Mouse (Mus musculus) limb, embryonic 11.5 days (tissue): ENCODE data around the gene Elmo1. TPM values are rescaled to one million over a fixed set of nuclear protein-coding genes. Genes with fewer than 3 reads are reported as not detected.

ENCODE experiments used
- ATAC-seq: fragments of 200-750 bp; cut with Nextera tagmentation; 2 replicates; pipeline ENCODE4 v1.8.0; 2017; ENCODE audit warnings: low read depth; ENCODE audit not compliant: insufficient number of reproducible peaks, low FRiP score, low TSS enrichment
- DNase-seq: peaks from one replicate; pipeline ENCODE4 v3.0.0-alpha.2; 2015; ENCODE audit warnings: low spot score
- H3K27ac ChIP-seq: fragments of 300-500 bp; sonication (generic); replicated peaks from 2 replicates; pipeline ENCODE4 v1.5.1; 2014; ENCODE audit warnings: low read depth, mild to moderate bottlenecking, low read length
- H3K27me3 ChIP-seq: fragments of 300-500 bp; sonication (generic); 2 replicates; pipeline ENCODE4 v1.6.1; 2014; ENCODE audit warnings: mild to moderate bottlenecking, low read length, mixed read lengths; ENCODE audit not compliant: control insufficient read depth, insufficient read depth
- H3K36me3 ChIP-seq: fragments of 300-500 bp; sonication (generic); 2 replicates; pipeline ENCODE4 v1.6.1; 2014; ENCODE audit warnings: mild to moderate bottlenecking, low read length, moderate library complexity, mixed read lengths; ENCODE audit not compliant: control insufficient read depth, insufficient read depth
- H3K4me1 ChIP-seq: fragments of 300-500 bp; sonication (generic); 2 replicates; pipeline ENCODE4 v1.6.1; 2014; ENCODE audit warnings: low read length, mixed read lengths; ENCODE audit not compliant: control insufficient read depth, insufficient read depth
- H3K4me2 ChIP-seq: fragments of 300-500 bp; sonication (generic); 2 replicates; pipeline ENCODE4 v1.6.1; 2014; ENCODE audit warnings: low read depth, mild to moderate bottlenecking, moderate library complexity; ENCODE audit not compliant: severe bottlenecking
- H3K4me3 ChIP-seq: fragments of 300-500 bp; sonication (generic); 2 replicates; pipeline ENCODE4 v1.5.1; 2014; ENCODE audit warnings: low read depth, low read length
- H3K9ac ChIP-seq: fragments of 300-500 bp; sonication (generic); 2 replicates; pipeline ENCODE4 v1.6.1; 2014; ENCODE audit warnings: mild to moderate bottlenecking, low read length
- H3K9me3 ChIP-seq: fragments of 300-500 bp; sonication (generic); 2 replicates; pipeline ENCODE4 v1.6.1; 2016; ENCODE audit warnings: low read length; ENCODE audit not compliant: control insufficient read depth
- WGBS: fragments of 180-500 bp; shearing (Covaris S2); extraction: QIAGEN DNeasy Blood & Tissue Kit; methylation state at CpG from one replicate; pipeline ENCODE4 v1.1.7; 2014; 5-methylcytosine and 5-hydroxymethylcytosine counted together
- polyA plus RNA-seq: library from polyadenylated mRNA; unstranded; fragments of >200 nt; fragmentation: Nextera tagmentation; extraction: Ambion mirVana; gene quantifications from 2 replicates; pipeline ENCODE4 v1.2.1, GENCODE M21; 2014

The Elmo1 gene
- polyA plus RNA-seq, 1 experiment from 2014 or later, result 9.6 TPM

DNA sequence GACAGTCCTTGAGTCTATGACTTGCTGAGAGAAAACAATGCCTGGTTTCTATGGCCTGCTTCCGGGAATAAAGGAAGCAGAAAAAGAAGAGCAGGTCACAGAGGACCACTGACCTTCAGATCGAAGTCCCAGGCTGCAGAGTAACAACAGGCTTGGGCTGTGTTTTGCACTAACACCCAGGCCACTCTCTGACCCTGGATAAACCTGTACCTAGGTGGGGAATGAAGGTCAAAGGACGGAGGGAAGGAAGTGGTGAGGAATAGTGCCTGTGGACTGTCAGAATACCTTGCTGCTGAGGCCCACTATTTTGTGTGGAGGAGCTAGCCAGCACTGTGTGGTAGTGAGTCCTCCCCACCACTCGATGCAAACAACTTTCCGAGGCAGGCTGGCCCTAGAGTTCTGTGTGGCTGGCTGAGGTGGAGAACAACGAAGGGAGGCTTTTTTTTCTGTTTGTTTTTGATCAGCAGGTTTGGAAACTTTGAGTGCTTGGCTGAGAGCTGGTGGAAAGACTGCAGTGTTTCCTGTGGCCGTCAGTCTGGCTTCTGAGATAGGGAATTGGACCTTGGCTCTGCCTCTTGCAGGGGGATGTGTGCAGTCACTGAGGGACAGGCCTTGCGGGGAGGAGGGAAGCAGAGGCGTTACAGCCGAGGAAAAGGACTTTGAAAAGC is 83.7 kb downstream of the Elmo1 start:
- ATAC-seq, result no peak
- Histone ChIP-seq H3K9me3 (no peaks in the 10 kb centered on the region), H3K27me3 (no peaks in the 10 kb centered on the region), H3K4me3 (no peak overlapping the region), H3K27ac (no peak overlapping the region), H3K4me1 (no peaks in the 10 kb centered on the region), H3K4me2 (no peak overlapping the region), H3K9ac (no peak overlapping the region), H3K36me3 (no peaks in the 10 kb centered on the region)
- 40% methylated on average over 10 of the region's 10 CpGs for WGBS
- DNase-seq, result no peak

DNA sequence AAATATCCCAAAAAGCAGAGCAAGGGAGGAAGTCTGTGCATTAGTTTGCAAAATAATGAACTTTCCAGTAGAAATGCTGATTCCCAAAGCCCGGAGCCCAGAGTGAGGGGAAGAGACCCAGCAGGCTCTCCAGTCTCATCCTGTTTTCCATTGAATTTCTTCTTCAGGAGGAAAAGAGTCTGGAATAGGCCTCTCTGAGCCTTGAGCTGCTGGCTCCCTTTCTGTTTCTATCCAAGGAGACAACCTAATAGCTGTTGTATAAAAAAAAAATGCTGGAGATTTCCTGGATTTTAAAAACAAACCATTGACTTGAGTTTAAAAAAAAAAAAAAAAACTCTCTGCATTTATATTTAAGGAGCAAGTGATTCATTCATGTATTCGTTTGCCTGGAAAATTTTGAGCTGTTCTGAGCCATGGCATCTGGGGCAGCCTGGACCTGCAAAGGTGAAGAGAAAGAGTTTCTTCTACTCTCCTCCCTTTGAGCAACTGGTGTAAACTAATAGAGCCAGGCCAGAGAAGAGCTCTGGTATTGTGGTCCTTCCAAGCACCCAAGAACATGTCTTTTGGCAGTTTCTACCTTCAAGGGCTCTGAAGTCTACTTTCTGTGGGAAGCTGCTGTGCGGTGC is 84.4 kb downstream of the Elmo1 start:
- no peaks in the 10 kb centered on the region for H3K9me3 ChIP-seq
- WGBS, result 69% methylated on average over 3 of the region's 3 CpGs
- ATAC-seq (no peak), DNase-seq (no peak)
- no peaks in the 10 kb centered on the region for H3K27me3 ChIP-seq
- no peak overlapping the region for H3K4me2 ChIP-seq
- no peaks in the 10 kb centered on the region for H3K4me1 ChIP-seq
- no peak overlapping the region for H3K9ac ChIP-seq
- no peak overlapping the region for H3K27ac ChIP-seq
- no peaks in the 10 kb centered on the region for H3K36me3 ChIP-seq
- H3K4me3 ChIP-seq, result no peak overlapping the region

DNA sequence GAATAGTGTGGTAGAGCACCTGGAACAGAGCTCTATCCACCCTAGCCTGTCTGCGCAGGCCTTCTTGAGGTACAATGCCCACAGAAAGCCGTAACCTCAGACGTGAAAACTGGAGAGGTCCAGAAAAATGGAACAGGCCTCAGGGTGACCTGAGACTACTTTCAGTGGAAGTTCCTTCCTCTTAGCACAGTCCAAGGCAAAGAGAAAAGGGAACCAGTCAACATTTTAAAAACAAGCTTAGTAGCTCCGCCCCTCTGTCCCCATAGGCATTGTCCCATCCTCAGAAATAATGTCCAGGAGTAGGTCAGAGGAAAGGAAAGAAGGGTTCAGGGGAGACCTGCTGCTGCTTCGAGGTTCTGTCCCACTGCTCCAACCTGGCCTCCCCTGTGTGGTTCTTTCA is 90.3 kb downstream of the Elmo1 start:
- Histone ChIP-seq H3K27me3 (no peaks in the 10 kb centered on the region), H3K9me3 (no peaks in the 10 kb centered on the region), H3K27ac (no peak overlapping the region), H3K36me3 (no peaks in the 10 kb centered on the region), H3K4me1 (peaks cover 10% of the 10 kb centered on the region), H3K4me2 (no peak overlapping the region), H3K9ac (no peak overlapping the region), H3K4me3 (no peak overlapping the region)
- 89% methylated on average over 5 of the region's 5 CpGs for WGBS
- no peak for DNase-seq
- ATAC-seq, result no peak

DNA sequence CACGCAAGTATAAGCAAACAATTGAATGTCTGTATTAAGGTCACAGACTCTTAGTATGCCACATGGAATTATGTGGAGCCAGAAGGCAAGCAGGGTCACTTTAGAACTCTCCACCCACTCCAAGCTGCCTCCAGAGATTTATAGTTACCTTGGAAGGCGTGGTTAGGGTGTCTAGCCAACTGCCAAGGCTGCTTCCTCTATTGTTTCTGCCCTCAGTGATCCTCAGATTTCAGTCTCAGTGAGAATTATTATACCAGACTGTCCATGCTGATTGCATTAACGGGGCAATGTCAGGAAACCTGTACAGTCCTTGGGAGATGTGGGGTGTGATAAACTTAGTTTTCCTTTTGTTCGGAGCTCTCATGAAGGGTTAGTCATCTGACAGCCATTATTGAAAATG is 90.9 kb downstream of the Elmo1 start:
- no peaks in the 10 kb centered on the region for H3K9me3 ChIP-seq
- H3K36me3 ChIP-seq, result no peaks in the 10 kb centered on the region
- no peak for DNase-seq
- H3K4me3 ChIP-seq, result no peak overlapping the region
- H3K4me1 ChIP-seq, result peaks cover 10% of the 10 kb centered on the region
- WGBS, result 75% methylated on average over 4 of the region's 4 CpGs
- H3K27me3 ChIP-seq, result no peaks in the 10 kb centered on the region
- H3K9ac ChIP-seq, result no peak overlapping the region
- no peak overlapping the region for H3K4me2 ChIP-seq
- no peak overlapping the region for H3K27ac ChIP-seq
- no peak for ATAC-seq

DNA sequence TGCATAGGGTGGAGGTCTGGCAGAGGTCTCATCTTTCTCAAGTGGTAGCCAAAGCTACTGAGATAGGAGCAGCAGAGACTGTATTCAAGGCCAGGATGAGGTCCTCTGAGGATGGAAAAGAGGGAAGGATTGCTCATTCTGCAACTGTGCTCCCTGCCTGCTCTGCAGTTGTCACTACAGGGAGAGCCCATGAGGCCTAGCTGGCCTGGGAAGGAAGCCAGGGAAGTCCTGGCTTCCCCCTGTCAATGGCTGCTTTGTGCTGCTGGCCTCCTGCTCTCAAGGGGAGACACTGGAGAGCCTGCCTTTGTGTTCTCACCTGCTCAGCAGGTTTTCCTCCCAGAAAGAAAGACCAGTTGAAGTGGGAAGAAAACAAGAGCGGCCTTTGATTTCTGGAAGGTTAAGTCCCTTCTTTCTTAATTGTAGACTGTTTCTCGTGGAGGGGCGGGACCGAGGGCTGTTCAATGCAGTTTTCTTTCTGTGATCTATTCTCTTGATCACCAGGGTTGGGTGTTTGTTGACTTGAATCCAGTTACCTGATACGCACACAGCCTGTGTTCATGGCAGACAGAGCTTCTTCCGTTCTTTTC is 91.9 kb downstream of the Elmo1 start:
- Histone ChIP-seq H3K4me1 (peaks cover 10% of the 10 kb centered on the region), H3K9ac (no peak overlapping the region), H3K4me3 (no peak overlapping the region), H3K4me2 (no peak overlapping the region), H3K27ac (no peak overlapping the region), H3K27me3 (no peaks in the 10 kb centered on the region), H3K36me3 (no peaks in the 10 kb centered on the region), H3K9me3 (no peaks in the 10 kb centered on the region)
- WGBS, result 77% methylated on average over 6 of the region's 6 CpGs
- DNase-seq (no peak), ATAC-seq (no peak)

DNA sequence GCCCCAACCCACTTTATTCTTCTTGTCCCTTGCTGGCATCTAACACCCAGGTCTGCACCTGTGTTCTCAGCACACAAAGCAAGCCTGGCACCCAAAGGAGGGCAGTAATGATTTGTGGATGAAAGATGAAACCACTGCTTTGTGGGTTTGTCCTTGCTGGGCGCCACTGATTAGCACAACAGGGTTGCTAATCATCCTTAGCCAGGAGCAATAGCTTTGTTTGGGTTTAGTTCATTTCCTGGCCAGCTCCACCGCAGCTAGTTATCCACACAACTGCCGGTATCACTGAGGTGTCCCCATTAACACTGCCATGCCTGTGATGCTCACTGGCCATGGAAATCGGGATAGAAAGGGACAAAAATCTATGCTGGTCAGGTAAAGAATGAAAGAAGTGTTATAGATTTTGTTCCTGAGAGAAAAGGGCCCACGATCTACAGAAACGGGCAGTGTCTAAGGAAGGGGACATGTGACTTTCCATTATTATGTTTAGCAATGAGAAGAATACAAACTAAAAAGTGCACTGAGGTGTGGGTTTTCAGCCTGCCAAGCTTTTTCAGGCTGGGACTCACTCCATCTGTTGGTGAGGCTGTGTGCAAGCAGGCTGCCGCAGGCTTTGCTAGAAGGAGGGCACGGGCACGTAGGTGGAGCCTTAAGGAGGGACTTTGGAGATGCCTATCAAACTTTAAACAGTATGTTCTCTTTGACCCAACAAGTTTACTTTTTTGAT is 93.3 kb downstream of the Elmo1 start:
- Histone ChIP-seq H3K9me3 (no peaks in the 10 kb centered on the region), H3K9ac (no peak overlapping the region), H3K4me2 (no peak overlapping the region), H3K4me3 (no peak overlapping the region), H3K27me3 (no peaks in the 10 kb centered on the region), H3K4me1 (peaks cover 10% of the 10 kb centered on the region), H3K36me3 (no peaks in the 10 kb centered on the region), H3K27ac (no peak overlapping the region)
- 14% methylated on average over 9 of the region's 9 CpGs for WGBS
- DNase-seq (peak; percentile 38), ATAC-seq (no peak)

DNA sequence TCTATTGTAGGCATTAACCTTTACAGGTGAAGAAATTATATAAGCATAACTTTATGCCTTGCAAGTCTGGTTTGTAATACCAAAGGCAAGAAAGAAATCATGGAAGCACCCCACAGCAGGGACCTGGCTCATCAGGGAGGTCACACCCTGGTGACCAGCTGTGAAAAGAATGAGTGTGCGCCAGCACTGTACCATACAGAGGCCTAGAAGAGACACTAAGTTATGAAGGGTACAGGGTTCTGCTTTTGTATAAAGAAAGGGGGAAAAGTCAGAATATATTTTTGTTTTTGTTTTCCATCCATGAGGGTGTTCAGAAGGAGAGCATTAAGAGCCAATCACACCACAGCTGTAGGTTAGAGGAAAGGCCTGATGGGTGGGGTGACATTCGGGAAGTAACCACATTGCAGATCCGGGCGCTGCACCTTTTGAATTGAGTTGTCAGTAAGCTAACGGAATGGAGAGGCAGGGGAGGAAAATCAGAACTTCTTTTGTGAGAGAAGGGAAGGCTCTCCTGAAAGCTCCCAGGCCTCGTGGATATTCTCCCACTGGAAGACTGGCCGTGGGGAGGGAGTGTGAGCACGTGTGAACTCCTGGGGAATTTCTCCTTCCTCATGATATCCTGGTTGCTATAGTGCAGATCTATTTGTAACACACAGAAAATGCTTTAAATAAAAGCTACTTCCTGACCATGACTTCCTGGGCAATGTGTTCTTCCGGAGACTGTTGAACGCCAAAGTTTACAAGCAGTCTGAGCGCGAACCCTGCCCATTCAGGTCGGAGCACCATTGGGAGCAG is 94.0 kb downstream of the Elmo1 start:
- DNase-seq (no peak), ATAC-seq (no peak)
- Histone ChIP-seq H3K9ac (no peak overlapping the region), H3K27me3 (no peaks in the 10 kb centered on the region), H3K4me1 (peaks cover 10% of the 10 kb centered on the region), H3K4me2 (no peak overlapping the region), H3K36me3 (no peaks in the 10 kb centered on the region), H3K9me3 (no peaks in the 10 kb centered on the region), H3K4me3 (no peak overlapping the region), H3K27ac (no peak overlapping the region)
- 73% methylated on average over 13 of the region's 13 CpGs for WGBS
